Mouse (Mus musculus) stomach, embryonic 14.5 days (tissue): ENCODE data around the gene Traf7. TPM values are rescaled to one million over a fixed set of nuclear protein-coding genes. Genes with fewer than 3 reads are reported as not detected.

Source experiments
- ATAC-seq: fragments of 200-750 bp; cut with Nextera tagmentation; 2 replicates; pipeline ENCODE4 v1.8.0; 2017; ENCODE audit warnings: low read depth, moderate TSS enrichment; ENCODE audit not compliant: insufficient number of reproducible peaks, insufficient read depth, low FRiP score
- H3K27ac ChIP-seq: fragments of 300-500 bp; sonication (generic); 2 replicates; pipeline ENCODE4 v1.5.1; 2014; ENCODE audit warnings: mild to moderate bottlenecking, low read length, moderate library complexity, mixed read lengths
- H3K27me3 ChIP-seq: fragments of 300-500 bp; sonication (generic); 2 replicates; pipeline ENCODE4 v1.6.1; 2014; ENCODE audit warnings: low read length, control low read depth, mixed read lengths; ENCODE audit not compliant: control insufficient read depth, insufficient read depth
- H3K36me3 ChIP-seq: fragments of 300-500 bp; sonication (generic); 2 replicates; pipeline ENCODE4 v1.6.1; 2014; ENCODE audit warnings: mild to moderate bottlenecking, control low read depth, low read length, moderate library complexity, mixed read lengths; ENCODE audit not compliant: control insufficient read depth, insufficient read depth
- H3K4me1 ChIP-seq: fragments of 300-500 bp; sonication (generic); 2 replicates; pipeline ENCODE4 v1.6.1; 2014; ENCODE audit warnings: low read length, control low read depth, mixed read lengths; ENCODE audit not compliant: control insufficient read depth, insufficient read depth
- H3K4me2 ChIP-seq: fragments of 300-500 bp; sonication (generic); replicated peaks from 2 replicates; pipeline ENCODE4 v1.6.1; 2014; ENCODE audit warnings: low read depth, low read length, control low read depth
- H3K4me3 ChIP-seq: fragments of 300-500 bp; sonication (generic); 2 replicates; pipeline ENCODE4 v1.5.1; 2014; ENCODE audit warnings: low read depth, low read length, control low read depth
- H3K9ac ChIP-seq: fragments of 300-500 bp; sonication (generic); replicated peaks from 2 replicates; pipeline ENCODE4 v1.6.1; 2014; ENCODE audit warnings: low read depth, mild to moderate bottlenecking, control low read depth, low read length, moderate library complexity, mixed read lengths
- H3K9me3 ChIP-seq: fragments of 300-500 bp; sonication (generic); 2 replicates; pipeline ENCODE4 v1.6.1; 2016; ENCODE audit warnings: low read depth, low read length, control low read depth; ENCODE audit not compliant: control insufficient read depth
- WGBS: fragments of 180-500 bp; shearing (Covaris S2); extraction: QIAGEN DNeasy Blood & Tissue Kit; methylation state at CpG from one replicate; pipeline ENCODE4 v1.1.7; 2014; 5-methylcytosine and 5-hydroxymethylcytosine counted together
- polyA plus RNA-seq: library from polyadenylated mRNA; unstranded; fragments of >200 nt; fragmentation: Nextera tagmentation; extraction: Ambion mirVana; gene quantifications from 2 replicates; pipeline ENCODE4 v1.2.1, GENCODE M21; 2014

Traf7 gene
- polyA plus RNA-seq, 1 experiment from 2014 or later: 87.6 TPM

DNA sequence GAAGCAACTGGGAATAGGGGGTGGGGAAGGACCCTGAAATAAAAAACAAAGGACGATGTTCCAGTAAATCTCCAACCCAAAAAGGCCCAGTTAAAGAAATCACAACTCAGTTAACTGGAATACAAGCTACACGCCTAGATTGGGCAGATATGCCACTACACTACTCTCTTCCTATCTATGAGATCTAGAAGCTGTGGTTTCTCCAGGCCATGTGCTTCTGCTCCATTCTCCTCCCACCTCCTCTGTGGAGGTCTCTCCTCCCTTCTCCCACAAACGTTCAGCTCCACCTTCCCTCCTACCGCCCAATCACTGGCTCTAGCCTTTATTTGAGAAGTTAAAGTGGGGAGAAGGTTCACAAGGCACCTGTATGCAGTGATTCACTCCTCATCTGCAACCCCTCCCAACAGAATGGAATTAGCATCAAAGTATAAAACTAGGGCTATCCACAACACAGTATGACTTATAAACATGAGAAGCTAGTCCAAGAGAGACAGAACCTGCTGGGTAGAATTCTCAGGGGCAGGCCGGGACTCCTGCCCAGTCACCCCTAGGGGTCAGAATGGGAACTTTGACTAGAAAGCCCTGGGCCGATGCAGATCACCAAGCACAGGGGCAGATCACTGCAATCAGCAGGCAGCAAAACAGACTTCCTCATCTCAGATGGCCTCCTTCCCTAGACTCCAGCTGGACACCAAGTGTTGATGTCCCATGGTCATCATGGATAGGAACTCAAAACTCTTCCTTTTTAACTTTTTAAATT, 64.2 kb downstream of the Traf7 start:
- ATAC-seq: no peak
- no peaks in the 10 kb centered on the region for H3K9me3 ChIP-seq
- no peaks in the 10 kb centered on the region for H3K4me1 ChIP-seq
- 57% methylated on average over 6 of the region's 6 CpGs for WGBS
- H3K27ac ChIP-seq: no peak overlapping the region
- no peaks in the 10 kb centered on the region for H3K36me3 ChIP-seq
- no peak overlapping the region for H3K4me2 ChIP-seq
- no peak overlapping the region for H3K4me3 ChIP-seq
- no peaks in the 10 kb centered on the region for H3K27me3 ChIP-seq
- no peak overlapping the region for H3K9ac ChIP-seq

DNA sequence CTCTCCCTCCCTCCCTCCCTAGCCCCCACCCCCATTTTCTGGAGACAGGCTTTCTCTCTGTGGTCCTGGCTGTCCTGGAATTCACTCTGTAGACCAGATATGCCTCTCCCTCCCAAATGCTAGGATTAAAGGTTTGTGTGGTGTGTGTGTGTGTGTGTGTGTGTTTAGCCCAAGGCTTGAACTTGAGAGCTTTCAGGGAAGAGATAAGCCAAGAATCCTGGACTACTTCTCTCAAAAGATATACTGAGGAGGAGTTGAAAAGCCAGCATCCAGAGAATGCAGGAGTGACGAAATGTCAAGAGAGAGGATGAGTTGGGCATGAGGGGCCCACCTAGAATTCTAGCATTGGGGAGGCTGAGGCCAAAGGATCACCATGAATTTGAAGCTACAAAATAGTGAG, 64.8 kb downstream of the Traf7 start:
- H3K4me3 ChIP-seq: no peak overlapping the region
- H3K4me2 ChIP-seq: no peak overlapping the region
- 73% methylated on average over 1 of the region's 1 CpGs for WGBS
- H3K9me3 ChIP-seq: no peaks in the 10 kb centered on the region
- no peak overlapping the region for H3K9ac ChIP-seq
- H3K36me3 ChIP-seq: no peaks in the 10 kb centered on the region
- no peak for ATAC-seq
- no peak overlapping the region for H3K27ac ChIP-seq
- H3K27me3 ChIP-seq: no peaks in the 10 kb centered on the region
- no peaks in the 10 kb centered on the region for H3K4me1 ChIP-seq

DNA sequence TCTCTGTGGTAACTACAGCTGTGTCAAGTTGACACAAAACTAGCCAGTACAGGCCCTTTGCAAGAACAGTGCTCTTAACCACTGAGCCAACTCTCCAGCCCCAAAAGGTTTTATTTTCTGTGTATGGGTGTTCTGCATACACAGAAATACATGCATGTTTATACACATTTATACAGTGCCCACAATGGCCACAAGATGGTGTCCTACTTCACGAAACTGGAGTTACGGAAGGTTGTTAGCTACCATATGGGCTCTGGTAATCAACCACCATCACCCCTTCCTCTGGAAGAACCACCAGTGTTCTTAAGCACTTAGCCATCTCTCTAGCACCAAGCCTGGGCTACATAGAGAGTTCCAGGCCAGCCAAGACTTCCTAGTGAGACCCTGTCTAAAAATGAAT, 66.2 kb downstream of the Traf7 start:
- Histone ChIP-seq H3K36me3 (no peaks in the 10 kb centered on the region), H3K27ac (no peak overlapping the region), H3K27me3 (no peaks in the 10 kb centered on the region), H3K9me3 (no peaks in the 10 kb centered on the region), H3K4me2 (no peak overlapping the region), H3K4me1 (no peaks in the 10 kb centered on the region), H3K9ac (no peak overlapping the region), H3K4me3 (no peak overlapping the region)
- 77% methylated on average over 2 of the region's 2 CpGs for WGBS
- ATAC-seq: no peak

Other genes with a start within 250 kb of the Traf7 start
- gene Abca17, start 176.9 kb downstream of the Traf7 start, polyA plus RNA-seq: not detected in 2 replicates
- gene Abca3, start 176.0 kb downstream of the Traf7 start, polyA plus RNA-seq: 16.3 and 16.4 TPM in 2 replicates
- gene Rnps1, start 113.4 kb downstream of the Traf7 start, polyA plus RNA-seq: 254 and 265 TPM in 2 replicates
- gene Eci1, start 101.3 kb downstream of the Traf7 start, polyA plus RNA-seq: 98.1 and 112 TPM in 2 replicates
- 2.6 and 3.1 TPM in 2 replicates for gene Dnase1l2, start 84.8 kb downstream of the Traf7 start, polyA plus RNA-seq
- 25.1 and 28.5 TPM in 2 replicates for gene E4f1, start 57.6 kb downstream of the Traf7 start, polyA plus RNA-seq
- gene Pgp, start 57.5 kb downstream of the Traf7 start, polyA plus RNA-seq: 51.7 and 57.0 TPM in 2 replicates
- 0.56 TPM in 1 of 2 replicates, not detected in the other for gene Bricd5, start 54.1 kb downstream of the Traf7 start, polyA plus RNA-seq
- 39.7 and 46.2 TPM in 2 replicates for gene Mlst8, start 48.9 kb downstream of the Traf7 start, polyA plus RNA-seq
- 2.7 and 3.8 TPM in 2 replicates for gene Caskin1, start 39.3 kb downstream of the Traf7 start, polyA plus RNA-seq
- gene Rab26, start 6.3 kb upstream of the Traf7 start, polyA plus RNA-seq: 3.0 and 3.2 TPM in 2 replicates
- gene Pkd1, start 21.9 kb upstream of the Traf7 start, polyA plus RNA-seq: 27.3 and 35.9 TPM in 2 replicates
- gene Tsc2, start 104.7 kb upstream of the Traf7 start, polyA plus RNA-seq: 57.1 and 57.7 TPM in 2 replicates
- 18.1 and 19.6 TPM in 2 replicates for gene Nthl1, start 104.7 kb upstream of the Traf7 start, polyA plus RNA-seq
- 44.9 and 47.7 TPM in 2 replicates for gene Slc9a3r2, start 122.4 kb upstream of the Traf7 start, polyA plus RNA-seq
- gene Npw, start 130.5 kb upstream of the Traf7 start, polyA plus RNA-seq: 0.42 and 0.90 TPM in 2 replicates
- gene Zfp598, start 141.7 kb upstream of the Traf7 start, polyA plus RNA-seq: 24.8 and 26.5 TPM in 2 replicates
- 5.6 and 6.3 TPM in 2 replicates for gene Syngr3, start 162.0 kb upstream of the Traf7 start, polyA plus RNA-seq
- 38.5 and 40.8 TPM in 2 replicates for gene Gfer, start 168.2 kb upstream of the Traf7 start, polyA plus RNA-seq
- 3.2 and 3.8 TPM in 2 replicates for gene Noxo1, start 168.3 kb upstream of the Traf7 start, polyA plus RNA-seq
- 67.8 and 72.1 TPM in 2 replicates for gene Tbl3, start 179.7 kb upstream of the Traf7 start, polyA plus RNA-seq
- gene Rnf151, start 190.1 kb upstream of the Traf7 start, polyA plus RNA-seq: not detected in 2 replicates
- gene Rps2, start 190.2 kb upstream of the Traf7 start, polyA plus RNA-seq: 1,483 and 1,587 TPM in 2 replicates
- gene Ndufb10, start 196.5 kb upstream of the Traf7 start, polyA plus RNA-seq: 226 and 259 TPM in 2 replicates
- gene Rpl3l, start 199.9 kb upstream of the Traf7 start, polyA plus RNA-seq: 0.26 TPM in 1 of 2 replicates, not detected in the other
- gene Msrb1, start 208.7 kb upstream of the Traf7 start, polyA plus RNA-seq: 40.3 and 41.3 TPM in 2 replicates
- gene Hs3st6, start 225.1 kb upstream of the Traf7 start, polyA plus RNA-seq: 1.1 and 1.5 TPM in 2 replicates